Mouse (Mus musculus) lung, postnatal 25 days (tissue): ENCODE results near the gene Celf2.

Source experiments
- DNase-seq: peaks from one replicate; pipeline ENCODE4 v3.0.0; 2022; ENCODE audit warnings: low spot score

The Celf2 gene

GRCm38 (mm10) chr2:7260186-7260585, 249.2 kb downstream of the Celf2 start:
- peak; percentile 48 for DNase-seq

GRCm38 (mm10) chr2:7259616-7260015, 249.7 kb downstream of the Celf2 start:
- no peak for DNase-seq

- no peak for DNase-seq
Observed at GRCm38 (mm10) chr2:7256023-7256422, 253.3 kb downstream of the Celf2 start.

GRCm38 (mm10) chr2:7255386-7255785, 254.0 kb downstream of the Celf2 start:
- no peak for DNase-seq

GRCm38 (mm10) chr2:7250314-7250713, 259.0 kb downstream of the Celf2 start:
- no peak for DNase-seq

- peak; percentile 24 for DNase-seq
Observed at GRCm38 (mm10) chr2:7249002-7249401, 260.4 kb downstream of the Celf2 start.

- DNase-seq: peak; percentile 68
Observed at GRCm38 (mm10) chr2:7245958-7246774, 263.2 kb downstream of the Celf2 start.

GRCm38 (mm10) chr2:7242139-7242538, 267.2 kb downstream of the Celf2 start:
- peak; percentile 75 for DNase-seq

GRCm38 (mm10) chr2:7241523-7241941, 267.8 kb downstream of the Celf2 start:
- DNase-seq: peak; percentile 42

- no peak for DNase-seq
Observed at GRCm38 (mm10) chr2:7237283-7237682, 272.1 kb downstream of the Celf2 start.

- DNase-seq: no peak
Observed at GRCm38 (mm10) chr2:7236452-7236851, 272.9 kb downstream of the Celf2 start.

GRCm38 (mm10) chr2:7235059-7235741, 274.2 kb downstream of the Celf2 start:
- no peak for DNase-seq

GRCm38 (mm10) chr2:7234587-7234986, 274.8 kb downstream of the Celf2 start:
- no peak for DNase-seq

GRCm38 (mm10) chr2:7233411-7233810, 276.0 kb downstream of the Celf2 start:
- DNase-seq: no peak

- DNase-seq: no peak
Observed at GRCm38 (mm10) chr2:7226785-7227184, 282.6 kb downstream of the Celf2 start.

GRCm38 (mm10) chr2:7224346-7225071, 284.9 kb downstream of the Celf2 start:
- no peak for DNase-seq

GRCm38 (mm10) chr2:7223538-7223937, 285.8 kb downstream of the Celf2 start:
- no peak for DNase-seq

- no peak for DNase-seq
Observed at GRCm38 (mm10) chr2:7222886-7223285, 286.5 kb downstream of the Celf2 start.

- DNase-seq: no peak
Observed at GRCm38 (mm10) chr2:7221856-7222255, 287.5 kb downstream of the Celf2 start.

- DNase-seq: no peak
Observed at GRCm38 (mm10) chr2:7218101-7218500, 291.3 kb downstream of the Celf2 start.

- DNase-seq: peak; percentile 7
Observed at GRCm38 (mm10) chr2:7207691-7208504, 301.5 kb downstream of the Celf2 start.

- no peak for DNase-seq
Observed at GRCm38 (mm10) chr2:7193413-7193812, 315.9 kb downstream of the Celf2 start.
